Mouse (Mus musculus): ENCODE measurements around the gene Pfn1. TPM values are rescaled to one million over a fixed set of nuclear protein-coding genes. Genes with fewer than 3 reads are reported as not detected.

Gene Pfn1
- total and polyA plus RNA-seq, 3 experiments = 270 to 479 (median 280) TPM

DNA sequence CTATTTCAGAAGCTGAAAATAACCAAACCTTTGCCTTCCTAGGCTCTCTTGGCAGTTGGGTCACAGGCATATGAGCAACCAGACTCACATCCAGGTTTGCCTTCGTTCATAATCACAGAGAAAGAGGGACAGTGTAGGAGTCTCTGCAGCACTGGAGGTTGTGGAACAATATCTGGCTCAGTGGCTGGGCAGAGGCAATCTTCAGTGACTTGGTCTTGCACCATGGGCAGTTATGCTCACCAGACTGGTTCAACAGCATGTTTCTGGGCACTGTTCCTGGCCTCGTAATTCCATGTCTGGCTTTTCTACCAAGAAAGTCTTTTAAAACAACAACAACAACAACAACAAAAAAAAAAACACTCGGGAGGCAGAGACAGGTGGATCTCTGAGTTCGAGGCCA, 18.8 kb downstream of the Pfn1 start:
- H3K9ac ChIP-seq (ENCODE audit: low read depth, low read length) = no peak overlapping the region
- WGBS = 78% methylated on average over 4 of the region's 4 CpGs
- H3K79me2 ChIP-seq (replicated peaks; ENCODE audit: control insufficient read depth, insufficient read depth, low read length) = no peaks in the 10 kb centered on the region
- H3K36me3 ChIP-seq (ENCODE audit: control insufficient read depth, insufficient read depth, low read length) = no peaks in the 10 kb centered on the region
- TF ChIP-seq EP300 (IDR thresholded peaks at IDR 0.05; ENCODE audit: insufficient read depth, low read depth, low read length) (no peak), CTCF (IDR thresholded peaks at IDR 0.05) (no peak), POLR2A (IDR thresholded peaks at IDR 0.05; ENCODE audit: insufficient read depth, low read depth, low read length) (no peak)
- no peaks in the 10 kb centered on the region for H3K27me3 ChIP-seq (ENCODE audit: control insufficient read depth, insufficient read depth, low read length)
- DNase-seq = no peak
- H3K4me1 ChIP-seq (ENCODE audit: control insufficient read depth, insufficient read depth, low read length) = 0 out of 2 replicates have a peak, but pooled peaks cover 2% of the 10 kb centered on the region
- H3K27ac ChIP-seq = no peak overlapping the region
- intact Hi-C loops (cut with DNase I) = no loop called here
- H3K4me3 ChIP-seq = no peak overlapping the region

- no peak overlapping the region for H3K9ac ChIP-seq (ENCODE audit: low read depth, low read length)
- H3K27me3 ChIP-seq (ENCODE audit: control insufficient read depth, insufficient read depth, low read length) = no peaks in the 10 kb centered on the region
- TF ChIP-seq CTCF (IDR thresholded peaks at IDR 0.05) = no peak
- TF ChIP-seq POLR2A (IDR thresholded peaks at IDR 0.05; ENCODE audit: insufficient read depth, low read depth, low read length) = no peak
- no peak for TF ChIP-seq EP300 (IDR thresholded peaks at IDR 0.05; ENCODE audit: insufficient read depth, low read depth, low read length)
- no peak for DNase-seq
- H3K27ac ChIP-seq = no peak overlapping the region
- no peaks in the 10 kb centered on the region for H3K4me1 ChIP-seq (ENCODE audit: control insufficient read depth, insufficient read depth, low read length)
- 67% methylated on average over 7 of the region's 7 CpGs for WGBS
- no peak overlapping the region for H3K4me3 ChIP-seq
- H3K36me3 ChIP-seq (ENCODE audit: control insufficient read depth, insufficient read depth, low read length) = no peaks in the 10 kb centered on the region
- intact Hi-C loops (cut with DNase I) = no loop called here
- no peaks in the 10 kb centered on the region for H3K79me2 ChIP-seq (replicated peaks; ENCODE audit: control insufficient read depth, insufficient read depth, low read length)
Measured at GRCm38 (mm10) chr11:70630129-70630528, 24.3 kb downstream of the Pfn1 start.

DNA sequence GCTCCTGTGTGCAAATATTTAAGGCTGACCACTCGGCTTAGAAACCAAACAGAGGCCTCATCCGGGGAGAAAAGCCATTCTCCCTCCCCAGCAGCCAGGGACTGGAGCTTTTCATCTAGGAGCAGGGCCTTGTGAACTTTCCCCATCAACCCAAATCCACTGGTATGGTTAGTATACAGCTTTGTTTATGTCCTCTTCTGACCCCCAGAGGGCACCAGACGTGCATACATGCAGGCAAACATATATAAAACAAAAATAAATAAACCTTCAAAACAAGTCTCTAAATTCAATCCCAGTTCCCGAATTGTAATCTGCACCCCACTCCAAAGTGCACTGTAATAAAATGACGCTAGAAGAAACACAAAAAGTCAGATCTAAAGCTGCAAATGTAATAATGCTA, 24.9 kb downstream of the Pfn1 start:
- Histone ChIP-seq H3K27me3 (ENCODE audit: control insufficient read depth, insufficient read depth, low read length) (no peaks in the 10 kb centered on the region), H3K4me1 (ENCODE audit: control insufficient read depth, insufficient read depth, low read length) (no peaks in the 10 kb centered on the region), H3K79me2 (replicated peaks; ENCODE audit: control insufficient read depth, insufficient read depth, low read length) (no peaks in the 10 kb centered on the region), H3K9ac (ENCODE audit: low read depth, low read length) (no peak overlapping the region), H3K4me3 (no peak overlapping the region), H3K36me3 (ENCODE audit: control insufficient read depth, insufficient read depth, low read length) (no peaks in the 10 kb centered on the region), H3K27ac (no peak overlapping the region)
- intact Hi-C loops (cut with DNase I) = loop anchor here (1.0 kb wide), 1 partner anchor 126 kb away; no protein-coding TSS in a partner anchor
- DNase-seq = no peak
- 49% methylated on average over 5 of the region's 5 CpGs for WGBS
- TF ChIP-seq POLR2A (IDR thresholded peaks at IDR 0.05; ENCODE audit: insufficient read depth, low read depth, low read length) (no peak), EP300 (IDR thresholded peaks at IDR 0.05; ENCODE audit: insufficient read depth, low read depth, low read length) (no peak), CTCF (IDR thresholded peaks at IDR 0.05) (peak; percentile 72)

DNA sequence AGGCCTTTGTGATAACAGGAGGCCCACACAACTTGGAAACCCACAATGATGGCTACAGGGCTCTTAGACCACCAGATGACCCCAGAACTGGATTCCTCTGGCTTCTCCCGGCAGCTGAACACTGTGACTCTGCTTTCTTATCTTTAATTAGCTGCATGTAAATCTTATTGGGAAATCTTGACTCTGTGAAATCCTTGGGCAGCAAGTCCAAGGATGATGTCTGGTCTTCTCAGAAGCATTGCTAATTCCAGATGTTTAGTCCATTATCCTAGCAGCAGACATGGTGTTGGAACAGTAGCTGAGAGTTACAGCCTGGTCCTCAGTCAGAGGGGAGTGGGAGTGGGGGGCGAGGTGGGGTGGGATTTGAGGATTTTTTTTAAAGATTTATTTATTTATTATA, 26.0 kb downstream of the Pfn1 start:
- WGBS = 50% methylated on average over 2 of the region's 2 CpGs
- Histone ChIP-seq H3K9ac (ENCODE audit: low read depth, low read length) (no peak overlapping the region), H3K27ac (no peak overlapping the region), H3K4me3 (no peak overlapping the region), H3K27me3 (ENCODE audit: control insufficient read depth, insufficient read depth, low read length) (no peaks in the 10 kb centered on the region), H3K79me2 (replicated peaks; ENCODE audit: control insufficient read depth, insufficient read depth, low read length) (no peaks in the 10 kb centered on the region), H3K36me3 (ENCODE audit: control insufficient read depth, insufficient read depth, low read length) (no peaks in the 10 kb centered on the region), H3K4me1 (ENCODE audit: control insufficient read depth, insufficient read depth, low read length) (no peaks in the 10 kb centered on the region)
- DNase-seq = no peak
- TF ChIP-seq EP300 (IDR thresholded peaks at IDR 0.05; ENCODE audit: insufficient read depth, low read depth, low read length) = no peak
- TF ChIP-seq POLR2A (IDR thresholded peaks at IDR 0.05; ENCODE audit: insufficient read depth, low read depth, low read length) = no peak
- no peak for TF ChIP-seq CTCF (IDR thresholded peaks at IDR 0.05)
- intact Hi-C loops (cut with DNase I) = no loop called here

DNA sequence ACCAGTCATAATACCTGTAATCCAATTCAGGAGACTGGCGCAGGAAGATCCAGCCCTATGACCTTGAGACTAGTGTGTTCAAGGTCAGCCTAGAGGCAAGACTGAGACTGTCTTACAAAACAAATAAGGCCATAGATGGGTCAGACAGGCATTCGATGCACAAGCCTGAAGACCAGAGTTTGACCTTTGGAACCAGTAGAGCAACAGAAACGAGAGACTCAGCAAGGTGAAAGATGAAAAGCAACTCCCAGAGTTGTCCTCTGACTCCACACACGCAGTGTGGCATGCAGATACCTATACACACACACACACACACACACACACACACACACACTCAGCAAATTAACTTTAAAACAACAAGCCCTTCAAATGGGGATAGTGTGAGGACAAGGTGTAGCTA, 27.6 kb downstream of the Pfn1 start:
- H3K4me1 ChIP-seq (ENCODE audit: control insufficient read depth, insufficient read depth, low read length) = peaks cover 2% of the 10 kb centered on the region; the same call in 1 of the 2 replicates
- no peaks in the 10 kb centered on the region for H3K27me3 ChIP-seq (ENCODE audit: control insufficient read depth, insufficient read depth, low read length)
- no peak overlapping the region for H3K9ac ChIP-seq (ENCODE audit: low read depth, low read length)
- H3K4me3 ChIP-seq = no peak overlapping the region
- H3K79me2 ChIP-seq (replicated peaks; ENCODE audit: control insufficient read depth, insufficient read depth, low read length) = no peaks in the 10 kb centered on the region
- no peaks in the 10 kb centered on the region for H3K36me3 ChIP-seq (ENCODE audit: control insufficient read depth, insufficient read depth, low read length)
- no peak for DNase-seq
- intact Hi-C loops (cut with DNase I) = no loop called here
- TF ChIP-seq EP300 (IDR thresholded peaks at IDR 0.05; ENCODE audit: insufficient read depth, low read depth, low read length) = no peak
- TF ChIP-seq POLR2A (IDR thresholded peaks at IDR 0.05; ENCODE audit: insufficient read depth, low read depth, low read length) = no peak
- TF ChIP-seq CTCF (IDR thresholded peaks at IDR 0.05) = no peak
- H3K27ac ChIP-seq = no peak overlapping the region
- 78% methylated on average over 4 of the region's 4 CpGs for WGBS

DNA sequence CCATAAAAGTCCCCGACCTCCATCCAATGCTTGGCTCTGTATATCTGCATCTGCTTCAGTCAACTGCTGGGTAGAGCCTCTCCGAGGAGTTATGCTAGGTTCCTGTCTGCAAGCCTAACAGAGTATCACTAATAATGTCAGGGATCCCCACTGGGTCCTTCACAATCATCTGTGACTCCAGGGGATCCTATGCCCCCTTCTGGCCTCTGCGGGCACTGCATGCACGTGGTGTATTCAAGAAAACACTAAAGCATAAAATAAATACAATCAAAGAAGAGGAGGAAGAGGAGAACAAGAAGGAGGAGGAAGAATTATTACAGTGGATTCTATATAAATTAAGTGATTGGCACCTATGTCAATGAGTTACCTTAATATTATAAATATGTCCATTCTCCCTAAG, 29.0 kb downstream of the Pfn1 start:
- H3K36me3 ChIP-seq (ENCODE audit: control insufficient read depth, insufficient read depth, low read length) = no peaks in the 10 kb centered on the region
- TF ChIP-seq POLR2A (IDR thresholded peaks at IDR 0.05; ENCODE audit: insufficient read depth, low read depth, low read length) (no peak), EP300 (IDR thresholded peaks at IDR 0.05; ENCODE audit: insufficient read depth, low read depth, low read length) (no peak), CTCF (IDR thresholded peaks at IDR 0.05) (peak; percentile 75)
- no peak overlapping the region for H3K4me3 ChIP-seq
- intact Hi-C loops (cut with DNase I) = no loop called here
- DNase-seq = peak in 1 of 2 experiments; percentile 54
- H3K27ac ChIP-seq = no peak overlapping the region
- WGBS = 47% methylated on average over 4 of the region's 4 CpGs
- H3K79me2 ChIP-seq (replicated peaks; ENCODE audit: control insufficient read depth, insufficient read depth, low read length) = no peaks in the 10 kb centered on the region
- H3K4me1 ChIP-seq (ENCODE audit: control insufficient read depth, insufficient read depth, low read length) = peaks cover 4% of the 10 kb centered on the region; the same call in 1 of the 2 replicates
- no peak overlapping the region for H3K9ac ChIP-seq (ENCODE audit: low read depth, low read length)
- no peaks in the 10 kb centered on the region for H3K27me3 ChIP-seq (ENCODE audit: control insufficient read depth, insufficient read depth, low read length)
